Mouse (Mus musculus): ENCODE data around the gene Cav2. TPM values are rescaled to one million over a fixed set of nuclear protein-coding genes. Genes with fewer than 3 reads are reported as not detected.

The Cav2 gene
- total RNA-seq (2022): 10 to 100 TPM; 19.4 to 34.5 (median 31.0) TPM

- peak; percentile 29 to 52 for DNase-seq (ENCODE audit: low spot score in 2 of 2)
Measured at GRCm38 (mm10) chr6:17280939-17281756, at the start of gene Cav2. Cav2 (plus strand) TSS chr6:17281185.

- DNase-seq (ENCODE audit: low spot score in 2 of 2): no peak
Measured at GRCm38 (mm10) chr6:17239693-17240092, 41.3 kb upstream of the Cav2 start.

GRCm38 (mm10) chr6:17241013-17241412 lies 40.0 kb upstream of the Cav2 start:
- DNase-seq (ENCODE audit: low spot score in 2 of 2): no peak

GRCm38 (mm10) chr6:17246959-17247358 lies 34.0 kb upstream of the Cav2 start:
- DNase-seq (ENCODE audit: low spot score in 2 of 2): no peak

GRCm38 (mm10) chr6:17247673-17248072 lies 33.3 kb upstream of the Cav2 start:
- no peak for DNase-seq (ENCODE audit: low spot score in 2 of 2)

GRCm38 (mm10) chr6:17248241-17248640 lies 32.7 kb upstream of the Cav2 start:
- no peak for DNase-seq (ENCODE audit: low spot score in 2 of 2)

- DNase-seq (ENCODE audit: low spot score in 2 of 2): no peak
Measured at GRCm38 (mm10) chr6:17251958-17252357, 29.0 kb upstream of the Cav2 start.

GRCm38 (mm10) chr6:17258142-17258541 lies 22.8 kb upstream of the Cav2 start:
- no peak for DNase-seq (ENCODE audit: low spot score in 2 of 2)

GRCm38 (mm10) chr6:17258911-17259310 lies 22.1 kb upstream of the Cav2 start:
- DNase-seq (ENCODE audit: low spot score in 2 of 2): no peak

- DNase-seq (ENCODE audit: low spot score in 2 of 2): no peak
Measured at GRCm38 (mm10) chr6:17262786-17263185, 18.2 kb upstream of the Cav2 start.

GRCm38 (mm10) chr6:17265043-17265442 lies 15.9 kb upstream of the Cav2 start:
- no peak for DNase-seq (ENCODE audit: low spot score in 2 of 2)

- no peak for DNase-seq (ENCODE audit: low spot score in 2 of 2)
Measured at GRCm38 (mm10) chr6:17266466-17266865, 14.5 kb upstream of the Cav2 start.

GRCm38 (mm10) chr6:17278366-17278765 lies 2.6 kb upstream of the Cav2 start:
- no peak for DNase-seq (ENCODE audit: low spot score in 2 of 2)

GRCm38 (mm10) chr6:17281757-17282092 lies 740 bp downstream of the Cav2 start:
- DNase-seq (ENCODE audit: low spot score in 2 of 2): no peak

GRCm38 (mm10) chr6:17282159-17282558 lies 1.2 kb downstream of the Cav2 start:
- DNase-seq (ENCODE audit: low spot score in 2 of 2): no peak

- DNase-seq (ENCODE audit: low spot score in 2 of 2): no peak
Measured at GRCm38 (mm10) chr6:17283834-17284233, 2.8 kb downstream of the Cav2 start.

GRCm38 (mm10) chr6:17286381-17286780 lies 5.4 kb downstream of the Cav2 start:
- no peak for DNase-seq (ENCODE audit: low spot score in 2 of 2)

GRCm38 (mm10) chr6:17295116-17295515 lies 14.1 kb downstream of the Cav2 start:
- no peak for DNase-seq (ENCODE audit: low spot score in 2 of 2)

- peak in 1 of 2 experiments; percentile 53 for DNase-seq (ENCODE audit: low spot score in 2 of 2)
Measured at GRCm38 (mm10) chr6:17305954-17306601, 25.1 kb downstream of the Cav2 start, which contains the start of gene Cav1. Cav1 (plus strand) TSS chr6:17306335.

- no peak for DNase-seq (ENCODE audit: low spot score in 2 of 2)
Measured at GRCm38 (mm10) chr6:17306602-17307325, 25.8 kb downstream of the Cav2 start.

- peak in 1 of 2 experiments; percentile 24 for DNase-seq (ENCODE audit: low spot score in 2 of 2)
Measured at GRCm38 (mm10) chr6:17307461-17308115, 26.6 kb downstream of the Cav2 start.

GRCm38 (mm10) chr6:17308661-17309060 lies 27.7 kb downstream of the Cav2 start:
- no peak for DNase-seq (ENCODE audit: low spot score in 2 of 2)
